Mouse (Mus musculus): ENCODE data around the gene Afap1l2. TPM values are rescaled to one million over a fixed set of nuclear protein-coding genes. Genes with fewer than 3 reads are reported as not detected.

The Afap1l2 gene
- polyA plus RNA-seq, 1 experiment: 5.9 TPM

GRCm38 (mm10) chr19:56947971-56948610 is 59.9 kb downstream of the Afap1l2 start:
- H3K36me3 ChIP-seq (ENCODE audit: control insufficient read depth, insufficient read depth, low read length): no peaks in the 10 kb centered on the region
- H3K4me3 ChIP-seq (ENCODE audit: control insufficient read depth, insufficient read depth, low read length): no peak overlapping the region
- TF ChIP-seq POLR2A (IDR thresholded peaks at IDR 0.05; ENCODE audit: control insufficient read depth, extremely low read depth, insufficient read depth, low read length, poor library complexity): no peak
- no peak for TF ChIP-seq CTCF (IDR thresholded peaks at IDR 0.05; ENCODE audit: borderline replicate concordance, control insufficient read depth, extremely low read depth, insufficient read depth, low read length, poor library complexity)
- WGBS: 72% methylated on average over 6 of the region's 6 CpGs
- H3K4me1 ChIP-seq (replicated peaks; ENCODE audit: control insufficient read depth, insufficient read depth, low read length): no peaks in the 10 kb centered on the region
- H3K27me3 ChIP-seq (ENCODE audit: control insufficient read depth, insufficient read depth, low read length): no peaks in the 10 kb centered on the region
- H3K27ac ChIP-seq (ENCODE audit: control insufficient read depth, insufficient read depth, low read length): no peak overlapping the region
- no peak for DNase-seq

GRCm38 (mm10) chr19:56946727-56947126 is 61.3 kb downstream of the Afap1l2 start:
- no peaks in the 10 kb centered on the region for H3K36me3 ChIP-seq (ENCODE audit: control insufficient read depth, insufficient read depth, low read length)
- no peak for DNase-seq
- H3K27me3 ChIP-seq (ENCODE audit: control insufficient read depth, insufficient read depth, low read length): no peaks in the 10 kb centered on the region
- TF ChIP-seq POLR2A (IDR thresholded peaks at IDR 0.05; ENCODE audit: control insufficient read depth, extremely low read depth, insufficient read depth, low read length, poor library complexity) (no peak), CTCF (IDR thresholded peaks at IDR 0.05; ENCODE audit: borderline replicate concordance, control insufficient read depth, extremely low read depth, insufficient read depth, low read length, poor library complexity) (no peak)
- WGBS: over 99% methylated on average over 3 of the region's 3 CpGs
- H3K4me3 ChIP-seq (ENCODE audit: control insufficient read depth, insufficient read depth, low read length): no peak overlapping the region
- H3K27ac ChIP-seq (ENCODE audit: control insufficient read depth, insufficient read depth, low read length): no peak overlapping the region
- H3K4me1 ChIP-seq (replicated peaks; ENCODE audit: control insufficient read depth, insufficient read depth, low read length): no peaks in the 10 kb centered on the region

DNA sequence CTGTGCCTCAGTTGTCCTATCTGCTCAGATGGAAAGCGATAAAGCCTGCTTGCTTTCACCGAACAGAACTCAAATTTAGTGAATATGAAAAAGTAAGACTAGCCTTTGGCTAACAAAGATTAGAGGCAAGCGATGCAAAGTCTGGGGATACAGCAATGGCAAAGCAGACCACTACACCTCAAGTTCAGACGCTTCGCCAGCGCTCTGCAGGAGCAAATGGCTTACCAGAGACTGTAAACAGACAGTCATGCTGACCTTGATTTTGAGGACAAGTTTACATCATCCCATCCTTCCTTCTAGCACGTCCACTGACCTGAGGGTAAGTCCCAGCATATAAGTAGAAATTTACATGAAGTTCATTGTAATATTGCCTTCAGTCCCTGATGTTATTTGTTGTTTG is 61.8 kb downstream of the Afap1l2 start:
- no peak for DNase-seq
- 93% methylated on average over 7 of the region's 7 CpGs for WGBS

DNA sequence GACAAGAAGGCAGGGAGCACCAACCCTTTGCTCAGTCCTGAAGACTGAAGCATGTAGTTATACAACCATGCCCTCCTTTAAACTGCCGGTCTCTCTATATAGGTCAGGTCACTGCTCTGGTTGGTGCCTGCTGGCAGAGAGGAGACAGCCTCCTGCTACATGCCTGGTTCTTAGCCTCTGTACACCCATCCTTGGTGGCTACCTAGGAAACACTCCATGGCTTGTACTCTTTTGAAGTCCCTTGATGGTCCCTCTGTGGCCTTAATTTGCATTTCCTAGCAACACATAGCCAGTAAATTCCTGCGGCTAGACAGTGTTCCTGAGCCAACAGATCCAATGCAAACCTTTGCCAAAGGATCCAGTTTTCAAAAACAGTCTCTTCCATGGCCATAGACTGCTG is 62.4 kb downstream of the Afap1l2 start:
- Histone ChIP-seq H3K27me3 (ENCODE audit: control insufficient read depth, insufficient read depth, low read length) (no peaks in the 10 kb centered on the region), H3K36me3 (ENCODE audit: control insufficient read depth, insufficient read depth, low read length) (no peaks in the 10 kb centered on the region), H3K4me1 (replicated peaks; ENCODE audit: control insufficient read depth, insufficient read depth, low read length) (no peaks in the 10 kb centered on the region), H3K27ac (ENCODE audit: control insufficient read depth, insufficient read depth, low read length) (no peak overlapping the region), H3K4me3 (ENCODE audit: control insufficient read depth, insufficient read depth, low read length) (no peak overlapping the region)
- 92% methylated on average over 2 of the region's 2 CpGs for WGBS
- no peak for DNase-seq
- TF ChIP-seq CTCF (IDR thresholded peaks at IDR 0.05; ENCODE audit: borderline replicate concordance, control insufficient read depth, extremely low read depth, insufficient read depth, low read length, poor library complexity): no peak

More for the DNA sequence above, 61.8 kb downstream of the Afap1l2 start:
- Histone ChIP-seq H3K27ac (ENCODE audit: control insufficient read depth, insufficient read depth, low read length) (no peak overlapping the region), H3K36me3 (ENCODE audit: control insufficient read depth, insufficient read depth, low read length) (no peaks in the 10 kb centered on the region), H3K27me3 (ENCODE audit: control insufficient read depth, insufficient read depth, low read length) (no peaks in the 10 kb centered on the region), H3K4me1 (replicated peaks; ENCODE audit: control insufficient read depth, insufficient read depth, low read length) (no peaks in the 10 kb centered on the region), H3K4me3 (ENCODE audit: control insufficient read depth, insufficient read depth, low read length) (no peak overlapping the region)
- TF ChIP-seq CTCF (IDR thresholded peaks at IDR 0.05; ENCODE audit: borderline replicate concordance, control insufficient read depth, extremely low read depth, insufficient read depth, low read length, poor library complexity) (no peak), POLR2A (IDR thresholded peaks at IDR 0.05; ENCODE audit: control insufficient read depth, extremely low read depth, insufficient read depth, low read length, poor library complexity) (no peak)

- no peak overlapping the region for H3K27ac ChIP-seq (ENCODE audit: control insufficient read depth, insufficient read depth, low read length)
- 100% methylated on average over 3 of the region's 3 CpGs for WGBS
Measured at GRCm38 (mm10) chr19:56944826-56945225, 63.2 kb downstream of the Afap1l2 start.

DNA sequence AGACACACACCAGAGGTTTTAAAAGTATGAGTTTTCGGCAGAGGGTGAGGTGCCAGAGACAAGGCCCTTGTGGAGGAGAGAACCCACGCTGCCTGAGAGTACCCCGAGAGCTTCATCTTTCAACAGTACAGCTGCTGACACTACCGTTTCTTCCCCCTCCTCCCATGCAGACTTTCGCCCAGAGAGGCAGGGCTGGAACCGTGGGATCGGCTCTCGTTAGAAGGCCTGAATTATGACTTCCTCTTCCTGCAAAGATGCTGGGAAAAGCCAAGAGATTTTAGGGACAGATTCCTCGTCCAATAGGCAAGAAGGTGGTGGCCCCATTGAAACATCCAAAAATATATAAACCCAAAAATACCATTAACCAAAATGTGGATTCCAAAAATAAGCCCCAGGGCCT is 63.8 kb downstream of the Afap1l2 start:
- no peaks in the 10 kb centered on the region for H3K36me3 ChIP-seq (ENCODE audit: control insufficient read depth, insufficient read depth, low read length)
- H3K4me1 ChIP-seq (replicated peaks; ENCODE audit: control insufficient read depth, insufficient read depth, low read length): no peaks in the 10 kb centered on the region
- TF ChIP-seq CTCF (IDR thresholded peaks at IDR 0.05; ENCODE audit: borderline replicate concordance, control insufficient read depth, extremely low read depth, insufficient read depth, low read length, poor library complexity) (no peak), POLR2A (IDR thresholded peaks at IDR 0.05; ENCODE audit: control insufficient read depth, extremely low read depth, insufficient read depth, low read length, poor library complexity) (no peak)
- no peak overlapping the region for H3K27ac ChIP-seq (ENCODE audit: control insufficient read depth, insufficient read depth, low read length)
- 53% methylated on average over 9 of the region's 9 CpGs for WGBS
- no peak overlapping the region for H3K4me3 ChIP-seq (ENCODE audit: control insufficient read depth, insufficient read depth, low read length)
- no peaks in the 10 kb centered on the region for H3K27me3 ChIP-seq (ENCODE audit: control insufficient read depth, insufficient read depth, low read length)
- no peak for DNase-seq

More at GRCm38 (mm10) chr19:56944826-56945225, 63.2 kb downstream of the Afap1l2 start:
- H3K27me3 ChIP-seq (ENCODE audit: control insufficient read depth, insufficient read depth, low read length): no peaks in the 10 kb centered on the region
- no peaks in the 10 kb centered on the region for H3K4me1 ChIP-seq (replicated peaks; ENCODE audit: control insufficient read depth, insufficient read depth, low read length)
- no peaks in the 10 kb centered on the region for H3K36me3 ChIP-seq (ENCODE audit: control insufficient read depth, insufficient read depth, low read length)
- TF ChIP-seq POLR2A (IDR thresholded peaks at IDR 0.05; ENCODE audit: control insufficient read depth, extremely low read depth, insufficient read depth, low read length, poor library complexity): no peak
- no peak for TF ChIP-seq CTCF (IDR thresholded peaks at IDR 0.05; ENCODE audit: borderline replicate concordance, control insufficient read depth, extremely low read depth, insufficient read depth, low read length, poor library complexity)
- no peak for DNase-seq
- H3K4me3 ChIP-seq (ENCODE audit: control insufficient read depth, insufficient read depth, low read length): no peak overlapping the region

- Histone ChIP-seq H3K27ac (ENCODE audit: control insufficient read depth, insufficient read depth, low read length) (no peak overlapping the region), H3K4me3 (ENCODE audit: control insufficient read depth, insufficient read depth, low read length) (no peak overlapping the region), H3K36me3 (ENCODE audit: control insufficient read depth, insufficient read depth, low read length) (no peaks in the 10 kb centered on the region), H3K27me3 (ENCODE audit: control insufficient read depth, insufficient read depth, low read length) (no peaks in the 10 kb centered on the region), H3K4me1 (replicated peaks; ENCODE audit: control insufficient read depth, insufficient read depth, low read length) (no peaks in the 10 kb centered on the region)
- 92% methylated on average over 7 of the region's 7 CpGs for WGBS
- TF ChIP-seq CTCF (IDR thresholded peaks at IDR 0.05; ENCODE audit: borderline replicate concordance, control insufficient read depth, extremely low read depth, insufficient read depth, low read length, poor library complexity) (no peak), POLR2A (IDR thresholded peaks at IDR 0.05; ENCODE audit: control insufficient read depth, extremely low read depth, insufficient read depth, low read length, poor library complexity) (no peak)
- no peak for DNase-seq
Measured at GRCm38 (mm10) chr19:56942216-56942615, 65.8 kb downstream of the Afap1l2 start.

Measured in thymus, adult 2 months (tissue).